Comparison of ENCODE assay signal across 8 mouse cellular contexts in the genomic region with DNA sequence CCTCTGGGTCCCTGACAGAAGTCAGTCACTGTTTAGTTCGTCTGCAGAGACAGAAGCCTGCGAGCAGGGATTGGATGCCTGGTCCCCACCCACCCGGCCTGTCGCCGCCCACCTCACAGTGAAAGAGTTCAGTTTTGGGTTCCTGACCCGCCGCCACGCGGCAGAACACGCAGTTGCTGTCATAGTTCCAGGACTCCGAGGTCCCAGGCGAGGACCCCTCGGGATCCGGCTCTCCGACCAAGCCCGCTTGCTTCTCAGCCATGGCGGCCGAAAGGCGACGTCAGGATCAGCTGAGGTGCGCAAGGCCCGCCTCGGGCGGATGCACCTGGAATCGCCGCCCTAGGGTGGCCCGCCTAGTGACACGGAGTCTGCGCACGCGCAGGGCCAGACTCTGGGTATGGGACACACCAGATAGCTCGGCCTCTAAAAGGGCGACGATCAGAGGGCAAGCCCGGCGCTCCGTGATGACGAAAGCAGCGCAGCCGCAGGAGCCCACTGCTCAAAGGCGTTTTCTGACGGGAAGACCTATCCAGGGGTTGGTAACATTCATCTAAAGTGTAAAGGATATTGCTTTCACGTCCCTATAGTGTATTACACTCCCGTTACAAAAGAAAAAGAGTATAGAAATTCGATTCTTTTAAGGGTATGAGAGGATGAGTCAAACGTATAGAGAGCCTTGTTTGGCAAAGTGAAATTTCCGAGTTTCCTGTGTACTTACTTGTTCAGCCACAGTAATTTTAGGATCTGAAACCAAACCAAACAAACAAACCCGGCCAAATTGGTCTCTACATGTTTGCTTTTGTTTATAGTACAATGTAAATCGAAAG. TPM values are rescaled to one million over a fixed set of nuclear protein-coding genes. Genes with fewer than 3 reads are reported as not detected.
A peak's percentile ranks its signal among the peaks of the same experiment; 100 is the strongest.
DNase-seq lines count a peak whose midpoint lies in the region; ATAC-seq lines count a peak whose summit lies in the region.

No protein-coding gene starts in this region.

- H3K9me3 ChIP-seq in hindbrain, embryonic 14.5 days (ENCODE audit: control insufficient read depth, low read length), result no peaks in the 10 kb centered on the region

- H3K4me3 ChIP-seq in hindbrain, embryonic 14.5 days (replicated peaks; ENCODE audit: low read length), result peak overlapping the region; percentile 50

- H3K4me1 ChIP-seq in hindbrain, embryonic 14.5 days (replicated peaks; ENCODE audit: control insufficient read depth, insufficient read depth, low read length), result peaks cover 5% of the 10 kb centered on the region

- WGBS in hindbrain, embryonic 14.5 days, result under 1% methylated on average over 49 of the region's 49 CpGs

- H3K27me3 ChIP-seq in hindbrain, embryonic 14.5 days (ENCODE audit: control insufficient read depth, insufficient read depth, low read length), result no peaks in the 10 kb centered on the region

- H3K4me2 ChIP-seq in hindbrain, embryonic 14.5 days (replicated peaks), result peak overlapping the region; percentile 60

- ATAC-seq in hindbrain, embryonic 14.5 days (ENCODE audit: low FRiP score), result peak; percentile 100

- peak overlapping the region; percentile 87 for H3K27ac ChIP-seq in hindbrain, embryonic 14.5 days

- peak; percentile 97 for DNase-seq in R1 (ENCODE audit: low read depth, low spot score)
- DNase-seq in cerebellum, postnatal 25 days, result peak; percentile 99
- peak; percentile 98 for DNase-seq in frontal cortex, postnatal 25 days (ENCODE audit: low spot score in 2 of 2)
- peak; percentile 99 for DNase-seq in hindbrain, embryonic 14.5 days (ENCODE audit: low spot score)
- peak; percentile 98 to 99 for DNase-seq in layer of hippocampus, postnatal 36 days
- DNase-seq in lung, postnatal 36 days, result peak; percentile 99
- peak; percentile 98 for DNase-seq in retina, postnatal 1 day
- DNase-seq in urinary bladder, adult 18-20 months (ENCODE audit: low spot score in 2 of 2), result peak; percentile 95 to 97

- H3K9ac ChIP-seq in hindbrain, embryonic 14.5 days, result peak overlapping the region; percentile 60

- no peaks in the 10 kb centered on the region for H3K36me3 ChIP-seq in hindbrain, embryonic 14.5 days (replicated peaks; ENCODE audit: control insufficient read depth, insufficient read depth)

RNA-seq across cellular contexts. Expression of gene Hint3, which starts 11.1 kb away (rescaled TPM):
- polyA plus RNA-seq in hindbrain, embryonic 14.5 days (2014; fragmentation: Nextera tagmentation; extraction: Ambion mirVana), result 21.0 and 23.5 TPM in 2 replicates
- total RNA-seq in layer of hippocampus, postnatal 36 days (2021), result 10 to 100 TPM; 38.4 to 40.2 TPM

RNA-seq across cellular contexts. Expression of gene Trmt11, which starts 17.8 kb away (rescaled TPM):
- polyA plus RNA-seq in hindbrain, embryonic 14.5 days (2014; fragmentation: Nextera tagmentation; extraction: Ambion mirVana), result 17.5 and 20.0 TPM in 2 replicates
- 10 to 100 TPM in 1 of 2 experiments, 1 to 10 TPM in 1; 7.5 to 11.0 TPM for total RNA-seq in layer of hippocampus, postnatal 36 days (2021)

Comparison
In these comparisons a context has a peak if more than half of its experiments do, and no peak if none do; other contexts are left out.
1. Peak in every context shown above with its lines: DNase-seq, ATAC-seq, H3K4me3 ChIP-seq and H3K27ac ChIP-seq.